In genomic region chr10:127165654-127166403, GRCm38 (mm10) we compare ENCODE assay signal across 8 mouse cellular contexts. TPM values are rescaled to one million over a fixed set of nuclear protein-coding genes. Genes with fewer than 3 reads are reported as not detected.
DNase-seq lines count a peak whose midpoint lies in the region; ATAC-seq and TF ChIP-seq lines count a peak whose summit lies in the region.

No protein-coding gene starts in this region.

- H3K36me3 ChIP-seq in forebrain, embryonic 13.5 days (ENCODE audit: poor library complexity, severe bottlenecking), result no peaks in the 10 kb centered on the region
- peaks cover 3% of the 10 kb centered on the region; the same call in 1 of the 2 replicates for H3K36me3 ChIP-seq in intestine, postnatal 0 days (ENCODE audit: control insufficient read depth, insufficient read depth)

- DNase-seq in ovary, postnatal 36 days (ENCODE audit: low spot score), result peak; percentile 32
- no peak for DNase-seq in ovary, postnatal 10 days (ENCODE audit: low spot score)
- peak; percentile 72 to 74 for DNase-seq in spleen, adult 18-20 months
- DNase-seq in layer of hippocampus, adult 9-10 months (ENCODE audit: low spot score), result no peak

- under 1% methylated on average over 56 of the region's 56 CpGs for WGBS in forebrain, embryonic 13.5 days
- under 1% methylated on average over 48 of the region's 56 CpGs for WGBS in intestine, postnatal 0 days

- no peaks in the 10 kb centered on the region for H3K9me3 ChIP-seq in forebrain, embryonic 13.5 days (replicated peaks)
- H3K9me3 ChIP-seq in intestine, postnatal 0 days (ENCODE audit: control insufficient read depth), result no peaks in the 10 kb centered on the region

- TF ChIP-seq CTCF in intestine, postnatal 0 days (IDR thresholded peaks at IDR 0.05; ENCODE audit: low read depth), result no peak

- H3K4me2 ChIP-seq in forebrain, embryonic 13.5 days, result peak overlapping the region; percentile 98
- peak overlapping the region; percentile 98 for H3K4me2 ChIP-seq in intestine, postnatal 0 days (replicated peaks; ENCODE audit: low read depth)

- peak overlapping the region; percentile 87 for H3K9ac ChIP-seq in forebrain, embryonic 13.5 days
- peak overlapping the region; percentile 60 for H3K9ac ChIP-seq in intestine, postnatal 0 days (ENCODE audit: low read depth, low read length)

- H3K27ac ChIP-seq in brown adipose tissue, adult 24 weeks (replicated peaks; ENCODE audit: low read depth, low read length), result no peak overlapping the region
- peak overlapping the region; percentile 32; the same call in 1 of the 2 replicates for H3K27ac ChIP-seq in forebrain, embryonic 13.5 days
- peak overlapping the region; percentile 84 for H3K27ac ChIP-seq in intestine, postnatal 0 days (ENCODE audit: low read depth, low read length)

- H3K4me1 ChIP-seq in brown adipose tissue, adult 24 weeks (ENCODE audit: control insufficient read depth, insufficient read depth, insufficient read length, low read length), result peaks cover under 1% of the 10 kb centered on the region; the same call in 1 of the 2 replicates
- H3K4me1 ChIP-seq in forebrain, embryonic 13.5 days, result peaks cover 25% of the 10 kb centered on the region
- H3K4me1 ChIP-seq in intestine, postnatal 0 days (replicated peaks; ENCODE audit: control insufficient read depth, insufficient read depth, low read length), result peaks cover 2% of the 10 kb centered on the region; the same call in 1 of the 2 replicates

- peaks cover 59% of the 10 kb centered on the region for H3K27me3 ChIP-seq in forebrain, embryonic 13.5 days
- H3K27me3 ChIP-seq in intestine, postnatal 0 days (replicated peaks; ENCODE audit: control insufficient read depth, insufficient read depth, low read length), result peaks cover 22% of the 10 kb centered on the region

- ATAC-seq in forebrain, embryonic 13.5 days, result peak; percentile 42
- ATAC-seq in intestine, postnatal 0 days, result peak; percentile 60
- peak; percentile 49 for ATAC-seq in megakaryocyte, adult 5-6 weeks (ENCODE audit: poor library complexity, severe bottlenecking)

- peak overlapping the region; percentile 65 for H3K4me3 ChIP-seq in brown adipose tissue, adult 24 weeks (ENCODE audit: insufficient read depth, low read depth, low read length)
- H3K4me3 ChIP-seq in forebrain, embryonic 13.5 days, result peak overlapping the region; percentile 69
- peak overlapping the region; percentile 57 for H3K4me3 ChIP-seq in intestine, postnatal 0 days (ENCODE audit: low read depth, low read length)

RNA-seq across cellular contexts. Expression of gene B4galnt1, which starts 0.8 kb away (rescaled TPM):
- 0.95 and 1.8 TPM in 2 replicates for polyA plus RNA-seq in brown adipose tissue, adult 24 weeks (2012; ENCODE audit: insufficient read depth, insufficient read length, missing spikeins)
- polyA plus RNA-seq in forebrain, embryonic 13.5 days (2015; fragmentation: Nextera tagmentation; extraction: Ambion mirVana), result 15.7 and 16.7 TPM in 2 replicates
- 29.4 and 34.1 TPM in 2 replicates for polyA plus RNA-seq in intestine, postnatal 0 days (2015; fragmentation: Nextera tagmentation; extraction: Ambion mirVana)
- total RNA-seq in megakaryocyte, adult 5-6 weeks (2015), result 113 TPM in 2 replicates
- total RNA-seq in megakaryocyte, adult 5-6 weeks (2017), result 67.7 and 75.5 TPM in 2 replicates

RNA-seq across cellular contexts. Expression of gene Slc26a10, which starts 14.6 kb away (rescaled TPM):
- 1.0 and 4.8 TPM in 2 replicates for polyA plus RNA-seq in brown adipose tissue, adult 24 weeks (2012; ENCODE audit: insufficient read depth, insufficient read length, missing spikeins)
- 0.93 and 1.1 TPM in 2 replicates for polyA plus RNA-seq in forebrain, embryonic 13.5 days (2015; fragmentation: Nextera tagmentation; extraction: Ambion mirVana)
- 0.52 and 0.65 TPM in 2 replicates for polyA plus RNA-seq in intestine, postnatal 0 days (2015; fragmentation: Nextera tagmentation; extraction: Ambion mirVana)
- 0.91 TPM in 1 of 2 replicates, not detected in the other for total RNA-seq in megakaryocyte, adult 5-6 weeks (2015)
- total RNA-seq in megakaryocyte, adult 5-6 weeks (2017), result 0.22 and 0.53 TPM in 2 replicates

RNA-seq across cellular contexts. Expression of gene Arhgef25, which starts 24.1 kb away (rescaled TPM):
- polyA plus RNA-seq in brown adipose tissue, adult 24 weeks (2012; ENCODE audit: insufficient read depth, insufficient read length, missing spikeins), result 2.0 and 4.0 TPM in 2 replicates
- polyA plus RNA-seq in forebrain, embryonic 13.5 days (2015; fragmentation: Nextera tagmentation; extraction: Ambion mirVana), result 24.3 and 25.8 TPM in 2 replicates
- polyA plus RNA-seq in intestine, postnatal 0 days (2015; fragmentation: Nextera tagmentation; extraction: Ambion mirVana), result 14.4 and 15.1 TPM in 2 replicates
- total RNA-seq in megakaryocyte, adult 5-6 weeks (2015), result 0.16 TPM in 1 of 2 replicates, not detected in the other
- 0.41 and 1.0 TPM in 2 replicates for total RNA-seq in megakaryocyte, adult 5-6 weeks (2017)

RNA-seq across cellular contexts. Expression of gene Dtx3, which starts 29.7 kb away (rescaled TPM):
- polyA plus RNA-seq in brown adipose tissue, adult 24 weeks (2012; ENCODE audit: insufficient read depth, insufficient read length, missing spikeins), result 5.0 and 5.8 TPM in 2 replicates
- 150 and 155 TPM in 2 replicates for polyA plus RNA-seq in forebrain, embryonic 13.5 days (2015; fragmentation: Nextera tagmentation; extraction: Ambion mirVana)
- 22.2 and 24.6 TPM in 2 replicates for polyA plus RNA-seq in intestine, postnatal 0 days (2015; fragmentation: Nextera tagmentation; extraction: Ambion mirVana)
- total RNA-seq in megakaryocyte, adult 5-6 weeks (2015), result 8.2 and 9.2 TPM in 2 replicates
- total RNA-seq in megakaryocyte, adult 5-6 weeks (2017), result 4.5 and 9.1 TPM in 2 replicates

RNA-seq across cellular contexts. Expression of gene Os9, which starts 44.9 kb away (rescaled TPM):
- 35.8 and 42.4 TPM in 2 replicates for polyA plus RNA-seq in brown adipose tissue, adult 24 weeks (2012; ENCODE audit: insufficient read depth, insufficient read length, missing spikeins)
- polyA plus RNA-seq in forebrain, embryonic 13.5 days (2015; fragmentation: Nextera tagmentation; extraction: Ambion mirVana), result 94.8 and 101 TPM in 2 replicates
- 113 and 116 TPM in 2 replicates for polyA plus RNA-seq in intestine, postnatal 0 days (2015; fragmentation: Nextera tagmentation; extraction: Ambion mirVana)
- total RNA-seq in megakaryocyte, adult 5-6 weeks (2015), result 39.9 and 42.3 TPM in 2 replicates
- 170 and 195 TPM in 2 replicates for total RNA-seq in megakaryocyte, adult 5-6 weeks (2017)

Comparison
In these comparisons a context has a peak if more than half of its experiments do, and no peak if none do; other contexts are left out.
1. DNase-seq: peak in ovary, postnatal 36 days (single experiment) and spleen, adult 18-20 months (2 of 2); none in ovary, postnatal 10 days (single experiment) and layer of hippocampus, adult 9-10 months (single experiment).
2. Peak in every context shown above with its lines, with median percentiles within 50 percentile points of each other: H3K4me3 ChIP-seq and ATAC-seq.